Mouse (Mus musculus): ENCODE results near the gene Aunip. TPM values are rescaled to one million over a fixed set of nuclear protein-coding genes. Genes with fewer than 3 reads are reported as not detected.

Gene Aunip
- polyA plus RNA-seq, 1 experiment: 0.09 TPM

DNA sequence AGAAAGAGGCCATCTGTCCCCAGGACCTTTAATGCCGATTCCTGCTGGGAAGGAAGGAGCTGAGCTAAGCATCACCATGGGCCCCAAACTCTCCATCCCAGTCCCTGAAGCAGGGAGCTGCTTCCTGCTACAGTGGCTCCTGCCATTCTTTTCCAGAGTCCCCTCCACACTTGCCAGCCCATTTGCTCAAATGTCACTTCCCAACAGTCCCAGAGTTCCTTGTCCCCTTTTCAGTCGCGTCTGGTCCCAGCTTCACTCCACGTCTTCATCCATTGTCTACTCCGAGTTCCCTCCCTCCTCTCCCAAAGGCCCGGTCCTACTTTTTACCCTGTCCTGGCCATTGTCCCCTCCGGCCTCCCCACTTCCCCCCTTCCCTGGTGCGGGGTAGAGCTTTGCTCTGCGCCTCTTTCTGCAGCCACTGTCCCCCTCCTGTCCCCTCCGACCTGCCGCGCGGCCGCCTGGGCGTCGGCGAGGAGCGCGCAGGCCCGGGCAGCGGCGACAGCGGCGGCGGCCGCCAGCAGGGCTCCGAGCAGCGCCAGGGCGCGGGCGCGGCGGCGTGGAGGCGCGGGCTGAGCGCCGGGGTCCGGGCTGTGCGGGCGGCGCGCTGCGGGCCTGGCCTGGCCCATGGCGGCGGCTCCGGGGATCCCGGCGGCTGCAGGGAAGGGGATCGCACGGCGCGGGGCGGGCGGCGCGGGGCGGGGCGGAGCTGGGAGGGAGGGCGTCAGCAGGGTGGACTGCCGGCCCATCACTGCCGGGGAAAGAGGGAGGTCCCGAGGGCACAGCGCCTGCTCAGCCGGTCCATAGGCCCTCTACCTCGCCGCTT, 40.9 kb downstream of the Aunip start, which contains the start of gene Selenon:
Gene Selenon (minus strand): TSS at position 673 of the 823 bp plus-strand sequence.
- 8% methylated on average over 66 of the region's 67 CpGs for WGBS
- peak within 1 kb of the TSS; percentile 51 for H3K4me3 ChIP-seq (ENCODE audit: insufficient read depth, low read depth, low read length)
- H3K27me3 ChIP-seq (replicated peaks; ENCODE audit: control insufficient read depth, insufficient read depth, low read length): no peaks in the 10 kb centered on the region
- no peak for TF ChIP-seq CTCF (conservative IDR thresholded peaks at IDR 0.05; ENCODE audit: insufficient read depth, insufficient read length, low read depth, low read length)
- TF ChIP-seq POLR2A (IDR thresholded peaks at IDR 0.05; ENCODE audit: low read depth, low read length): no peak
- H3K27ac ChIP-seq (ENCODE audit: insufficient read depth, low read depth, low read length): no peak within 1 kb of the TSS
- no peaks in the 10 kb centered on the region for H3K4me1 ChIP-seq (ENCODE audit: control insufficient read depth, insufficient read depth, low read length)
- peak; percentile 65 for DNase-seq
- no peaks in the 10 kb centered on the region for H3K36me3 ChIP-seq (ENCODE audit: control insufficient read depth, insufficient read depth, low read length)

GRCm38 (mm10) chr4:134553631-134554030, 42.8 kb downstream of the Aunip start:
- Histone ChIP-seq H3K36me3 (ENCODE audit: control insufficient read depth, insufficient read depth, low read length) (no peaks in the 10 kb centered on the region), H3K4me1 (ENCODE audit: control insufficient read depth, insufficient read depth, low read length) (no peaks in the 10 kb centered on the region), H3K27ac (ENCODE audit: insufficient read depth, low read depth, low read length) (no peak overlapping the region), H3K4me3 (ENCODE audit: insufficient read depth, low read depth, low read length) (no peak overlapping the region), H3K27me3 (replicated peaks; ENCODE audit: control insufficient read depth, insufficient read depth, low read length) (no peaks in the 10 kb centered on the region)
- 86% methylated on average over 1 of the region's 1 CpGs for WGBS
- TF ChIP-seq CTCF (conservative IDR thresholded peaks at IDR 0.05; ENCODE audit: insufficient read depth, insufficient read length, low read depth, low read length) (no peak; the same call in 1 of the 2 replicates), POLR2A (IDR thresholded peaks at IDR 0.05; ENCODE audit: low read depth, low read length) (no peak)
- DNase-seq: no peak

GRCm38 (mm10) chr4:134555956-134556580, 45.3 kb downstream of the Aunip start:
- WGBS: 57% methylated on average over 8 of the region's 8 CpGs
- TF ChIP-seq CTCF (conservative IDR thresholded peaks at IDR 0.05; ENCODE audit: insufficient read depth, insufficient read length, low read depth, low read length) (peak; percentile 40; the same call in 1 of the 2 replicates), POLR2A (IDR thresholded peaks at IDR 0.05; ENCODE audit: low read depth, low read length) (no peak)
- no peak for DNase-seq
- H3K36me3 ChIP-seq (ENCODE audit: control insufficient read depth, insufficient read depth, low read length): no peaks in the 10 kb centered on the region
- H3K4me1 ChIP-seq (ENCODE audit: control insufficient read depth, insufficient read depth, low read length): no peaks in the 10 kb centered on the region
- H3K27me3 ChIP-seq (replicated peaks; ENCODE audit: control insufficient read depth, insufficient read depth, low read length): no peaks in the 10 kb centered on the region
- no peak overlapping the region for H3K4me3 ChIP-seq (ENCODE audit: insufficient read depth, low read depth, low read length)
- no peak overlapping the region for H3K27ac ChIP-seq (ENCODE audit: insufficient read depth, low read depth, low read length)

DNA sequence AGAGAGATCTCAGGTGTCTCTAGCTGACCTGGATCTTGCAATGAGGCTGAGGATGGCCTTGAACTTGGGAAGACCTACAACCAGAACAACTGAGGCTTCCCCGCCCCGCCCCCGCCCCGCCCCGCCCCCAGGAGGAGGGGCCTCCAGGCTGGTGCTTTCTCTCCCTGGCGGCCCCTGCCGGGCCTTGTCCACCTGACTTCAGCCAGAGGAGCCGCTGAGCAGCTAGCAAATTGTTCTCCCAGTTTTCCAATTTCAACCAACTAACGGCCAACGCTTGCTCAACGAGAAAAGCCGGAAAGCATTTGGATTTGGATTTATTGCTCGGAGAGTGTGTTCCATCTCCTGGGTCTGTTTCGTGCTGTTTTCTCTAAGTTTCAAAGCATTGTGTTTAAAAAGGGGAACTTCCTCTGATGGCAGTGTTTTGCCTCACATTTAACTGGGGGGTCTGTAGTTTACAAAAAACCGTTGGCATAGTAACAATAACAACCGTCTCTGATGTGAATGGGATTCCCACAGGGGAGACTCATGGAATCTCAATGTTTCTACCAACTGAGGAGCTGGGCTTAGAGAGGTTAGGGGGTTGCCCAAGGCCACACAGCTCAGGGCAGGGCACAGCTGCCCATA, 46.9 kb downstream of the Aunip start:
- H3K27me3 ChIP-seq (replicated peaks; ENCODE audit: control insufficient read depth, insufficient read depth, low read length): no peaks in the 10 kb centered on the region
- H3K4me3 ChIP-seq (ENCODE audit: insufficient read depth, low read depth, low read length): no peak overlapping the region
- DNase-seq: no peak
- H3K36me3 ChIP-seq (ENCODE audit: control insufficient read depth, insufficient read depth, low read length): no peaks in the 10 kb centered on the region
- TF ChIP-seq POLR2A (IDR thresholded peaks at IDR 0.05; ENCODE audit: low read depth, low read length) (no peak), CTCF (conservative IDR thresholded peaks at IDR 0.05; ENCODE audit: insufficient read depth, insufficient read length, low read depth, low read length) (no peak)
- no peaks in the 10 kb centered on the region for H3K4me1 ChIP-seq (ENCODE audit: control insufficient read depth, insufficient read depth, low read length)
- WGBS: 33% methylated on average over 16 of the region's 16 CpGs
- H3K27ac ChIP-seq (ENCODE audit: insufficient read depth, low read depth, low read length): no peak overlapping the region

GRCm38 (mm10) chr4:134558570-134559113, 47.8 kb downstream of the Aunip start:
- Histone ChIP-seq H3K4me3 (ENCODE audit: insufficient read depth, low read depth, low read length) (no peak overlapping the region), H3K27ac (ENCODE audit: insufficient read depth, low read depth, low read length) (no peak overlapping the region), H3K36me3 (ENCODE audit: control insufficient read depth, insufficient read depth, low read length) (no peaks in the 10 kb centered on the region), H3K27me3 (replicated peaks; ENCODE audit: control insufficient read depth, insufficient read depth, low read length) (no peaks in the 10 kb centered on the region), H3K4me1 (ENCODE audit: control insufficient read depth, insufficient read depth, low read length) (no peaks in the 10 kb centered on the region)
- DNase-seq: no peak
- TF ChIP-seq POLR2A (IDR thresholded peaks at IDR 0.05; ENCODE audit: low read depth, low read length) (no peak), CTCF (conservative IDR thresholded peaks at IDR 0.05; ENCODE audit: insufficient read depth, insufficient read length, low read depth, low read length) (no peak)
- 70% methylated on average over 9 of the region's 9 CpGs for WGBS

DNA sequence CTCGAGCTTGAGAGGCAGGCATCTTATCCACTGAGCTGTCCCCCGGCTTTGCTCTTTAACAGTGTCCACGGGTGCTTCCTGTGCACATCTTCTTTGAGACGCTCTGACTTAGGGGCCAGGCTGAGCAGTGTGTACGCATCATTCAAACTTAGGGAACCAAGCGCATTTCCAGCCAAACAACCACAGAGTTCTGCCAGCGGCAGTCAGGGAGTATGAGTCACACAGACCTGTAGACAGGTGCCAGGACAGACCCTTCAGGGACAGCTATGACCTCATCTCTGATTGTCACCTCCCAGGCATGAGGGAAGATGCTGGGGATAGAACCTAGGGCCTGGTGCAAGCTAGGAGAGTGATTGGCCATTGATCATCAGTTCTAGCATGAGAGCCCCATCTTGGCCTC, 48.4 kb downstream of the Aunip start:
- no peak for TF ChIP-seq POLR2A (IDR thresholded peaks at IDR 0.05; ENCODE audit: low read depth, low read length)
- TF ChIP-seq CTCF (conservative IDR thresholded peaks at IDR 0.05; ENCODE audit: insufficient read depth, insufficient read length, low read depth, low read length): no peak
- H3K27ac ChIP-seq (ENCODE audit: insufficient read depth, low read depth, low read length): no peak overlapping the region
- no peaks in the 10 kb centered on the region for H3K4me1 ChIP-seq (ENCODE audit: control insufficient read depth, insufficient read depth, low read length)
- H3K4me3 ChIP-seq (ENCODE audit: insufficient read depth, low read depth, low read length): no peak overlapping the region
- H3K36me3 ChIP-seq (ENCODE audit: control insufficient read depth, insufficient read depth, low read length): no peaks in the 10 kb centered on the region
- H3K27me3 ChIP-seq (replicated peaks; ENCODE audit: control insufficient read depth, insufficient read depth, low read length): no peaks in the 10 kb centered on the region
- WGBS: 80% methylated on average over 7 of the region's 7 CpGs
- DNase-seq: no peak

All from kidney, adult 2 months (tissue).